Mouse (Mus musculus): ENCODE results near the gene Fhl1. TPM values are rescaled to one million over a fixed set of nuclear protein-coding genes. Genes with fewer than 3 reads are reported as not detected.
A peak's percentile ranks its signal among the peaks of the same experiment; 100 is the strongest.

Gene Fhl1
- polyA plus RNA-seq, 1 experiment: 74.2 TPM

DNA sequence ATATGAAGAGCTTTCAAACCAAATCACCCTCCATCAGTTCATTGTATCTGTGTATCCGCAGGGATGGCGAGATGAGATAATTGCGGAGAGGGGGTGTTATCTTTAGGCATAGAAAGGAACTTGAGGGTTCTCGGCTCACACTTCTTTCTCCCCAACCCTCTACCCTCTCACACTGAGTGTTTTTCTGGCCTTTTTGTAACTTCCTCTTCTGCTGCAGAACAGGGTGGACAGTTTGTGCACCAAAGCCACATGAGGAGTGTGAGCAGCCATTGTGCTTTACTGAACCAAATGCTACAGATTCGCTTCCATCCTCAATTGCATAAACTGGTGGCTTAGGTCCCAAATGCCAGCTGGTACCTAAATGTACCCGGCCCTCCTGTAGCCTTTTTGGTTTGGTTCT is 104.3 kb downstream of the Fhl1 start:
- H3K4me2 ChIP-seq (ENCODE audit: low read depth): peak overlapping the region; percentile 46
- no peak overlapping the region for H3ac ChIP-seq (ENCODE audit: control insufficient read depth, insufficient read length)
- no peaks in the 10 kb centered on the region for H3K79me2 ChIP-seq (ENCODE audit: control insufficient read depth, insufficient read depth)
- no peak overlapping the region for H3K4me3 ChIP-seq
- TF ChIP-seq CEBPB (IDR thresholded peaks at IDR 0.05; ENCODE audit: insufficient read depth, poor library complexity, severe bottlenecking): no peak
- no peak for TF ChIP-seq SRF (IDR thresholded peaks at IDR 0.05; ENCODE audit: control insufficient read depth, insufficient read length, low read depth)
- TF ChIP-seq TCF3 (IDR thresholded peaks at IDR 0.05; ENCODE audit: insufficient read length, low read depth): no peak
- TF ChIP-seq MYOD1 (IDR thresholded peaks at IDR 0.05; ENCODE audit: control insufficient read depth in 1 of 3, insufficient read length in 2 of 3, low read depth in 2 of 3): no peak
- TF ChIP-seq TCF12 (IDR thresholded peaks at IDR 0.05; ENCODE audit: insufficient read depth, poor library complexity, severe bottlenecking): no peak
- TF ChIP-seq POLR2AphosphoS2 (IDR thresholded peaks at IDR 0.05; ENCODE audit: insufficient read length, low read depth): no peak
- no peak for TF ChIP-seq E2F4 (IDR thresholded peaks at IDR 0.05; ENCODE audit: insufficient read depth)
- TF ChIP-seq POLR2A (IDR thresholded peaks at IDR 0.05; ENCODE audit: insufficient read length, low read depth): no peak
- TF ChIP-seq MAX (IDR thresholded peaks at IDR 0.05; ENCODE audit: low read depth): no peak
- no peak for TF ChIP-seq MYOG (IDR thresholded peaks at IDR 0.05; ENCODE audit: control insufficient read depth in 1 of 3, insufficient read depth in 1 of 3, insufficient read length in 2 of 3, low read depth in 2 of 3)
- no peak for TF ChIP-seq REST (IDR thresholded peaks at IDR 0.05; ENCODE audit: insufficient read depth, insufficient read length)
- no peak for TF ChIP-seq USF1 (IDR thresholded peaks at IDR 0.05; ENCODE audit: low read depth)
- H3K36me3 ChIP-seq (ENCODE audit: control insufficient read depth, insufficient read depth): no peaks in the 10 kb centered on the region
- H3K27me3 ChIP-seq (ENCODE audit: control insufficient read depth, insufficient read depth, insufficient read length): no peaks in the 10 kb centered on the region

DNA sequence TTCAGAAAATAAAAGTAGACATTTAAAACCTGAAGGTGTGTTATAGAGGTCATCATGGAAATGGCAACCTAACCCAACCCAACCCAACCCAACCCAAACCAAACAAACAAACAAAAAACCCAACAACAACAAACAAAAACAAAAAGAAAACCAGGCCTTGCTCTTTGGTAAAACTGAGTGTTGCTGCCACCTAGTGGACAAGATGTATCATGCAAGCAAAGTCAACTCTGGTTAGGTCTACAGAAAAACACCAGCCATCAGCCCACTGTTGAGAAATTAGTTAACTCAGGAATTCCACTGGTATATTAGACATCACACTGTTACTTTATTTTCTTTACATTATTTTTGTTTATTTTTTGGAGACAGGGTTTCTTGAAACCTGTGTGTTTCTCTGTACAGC is 107.8 kb downstream of the Fhl1 start:
- no peaks in the 10 kb centered on the region for H3K36me3 ChIP-seq (ENCODE audit: control insufficient read depth, insufficient read depth)
- TF ChIP-seq CEBPB (IDR thresholded peaks at IDR 0.05; ENCODE audit: insufficient read depth, poor library complexity, severe bottlenecking): no peak
- TF ChIP-seq TCF3 (IDR thresholded peaks at IDR 0.05; ENCODE audit: insufficient read length, low read depth): no peak
- TF ChIP-seq REST (IDR thresholded peaks at IDR 0.05; ENCODE audit: insufficient read depth, insufficient read length): no peak
- TF ChIP-seq MAX (IDR thresholded peaks at IDR 0.05; ENCODE audit: low read depth): no peak
- TF ChIP-seq POLR2A (IDR thresholded peaks at IDR 0.05; ENCODE audit: insufficient read length, low read depth): no peak
- no peak for TF ChIP-seq E2F4 (IDR thresholded peaks at IDR 0.05; ENCODE audit: insufficient read depth)
- no peak for TF ChIP-seq SRF (IDR thresholded peaks at IDR 0.05; ENCODE audit: control insufficient read depth, insufficient read length, low read depth)
- TF ChIP-seq TCF12 (IDR thresholded peaks at IDR 0.05; ENCODE audit: insufficient read depth, poor library complexity, severe bottlenecking): no peak
- no peak for TF ChIP-seq MYOG (IDR thresholded peaks at IDR 0.05; ENCODE audit: control insufficient read depth in 1 of 3, insufficient read depth in 1 of 3, insufficient read length in 2 of 3, low read depth in 2 of 3)
- TF ChIP-seq USF1 (IDR thresholded peaks at IDR 0.05; ENCODE audit: low read depth): no peak

DNA sequence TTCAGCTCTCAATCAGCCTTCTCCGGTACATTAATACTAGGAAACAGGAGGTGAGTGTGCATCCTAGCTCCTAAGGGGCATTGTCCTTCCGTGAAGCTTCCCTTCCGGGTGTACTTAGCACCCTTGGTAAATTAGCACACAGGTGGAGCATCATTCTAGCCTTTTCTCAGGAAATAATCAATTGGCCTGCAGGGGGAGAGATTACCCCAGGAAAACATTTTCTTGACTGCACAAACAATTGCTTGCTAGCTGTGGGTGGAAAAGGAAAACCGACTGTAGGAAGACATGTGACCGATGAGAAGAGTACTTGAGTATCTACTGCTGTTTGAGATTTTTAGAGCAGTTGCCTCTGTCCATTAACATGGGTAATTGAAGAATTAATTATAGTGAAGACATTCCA is 109.7 kb downstream of the Fhl1 start:
- TF ChIP-seq REST (IDR thresholded peaks at IDR 0.05; ENCODE audit: insufficient read depth, insufficient read length) (no peak), USF1 (IDR thresholded peaks at IDR 0.05; ENCODE audit: low read depth) (no peak), SRF (IDR thresholded peaks at IDR 0.05; ENCODE audit: control insufficient read depth, insufficient read length, low read depth) (no peak), POLR2A (IDR thresholded peaks at IDR 0.05; ENCODE audit: insufficient read length, low read depth) (no peak), TCF12 (IDR thresholded peaks at IDR 0.05; ENCODE audit: insufficient read depth, poor library complexity, severe bottlenecking) (no peak), MYOD1 (IDR thresholded peaks at IDR 0.05; ENCODE audit: control insufficient read depth in 1 of 3, insufficient read length in 2 of 3, low read depth in 2 of 3) (no peak), E2F4 (IDR thresholded peaks at IDR 0.05; ENCODE audit: insufficient read depth) (no peak)
- Histone ChIP-seq H3K79me2 (ENCODE audit: control insufficient read depth, insufficient read depth) (no peaks in the 10 kb centered on the region), H3K4me2 (ENCODE audit: low read depth) (no peak overlapping the region), H3ac (ENCODE audit: control insufficient read depth, insufficient read length) (no peak overlapping the region), H3K27me3 (ENCODE audit: control insufficient read depth, insufficient read depth, insufficient read length) (no peaks in the 10 kb centered on the region), H3K4me3 (no peak overlapping the region), H3K36me3 (ENCODE audit: control insufficient read depth, insufficient read depth) (no peaks in the 10 kb centered on the region)

More for the DNA sequence above, 107.8 kb downstream of the Fhl1 start:
- Histone ChIP-seq H3K27me3 (ENCODE audit: control insufficient read depth, insufficient read depth, insufficient read length) (no peaks in the 10 kb centered on the region), H3K4me3 (no peak overlapping the region), H3K4me2 (ENCODE audit: low read depth) (no peak overlapping the region), H3ac (ENCODE audit: control insufficient read depth, insufficient read length) (no peak overlapping the region), H3K79me2 (ENCODE audit: control insufficient read depth, insufficient read depth) (no peaks in the 10 kb centered on the region)

Other genes starting within 250 kb of the Fhl1 start
- not detected for gene Gm10477, start 207.0 kb upstream of the Fhl1 start, polyA plus RNA-seq (2012; fragmentation: generic; extraction: Trizol)
- gene Gm648, start 182.2 kb upstream of the Fhl1 start, polyA plus RNA-seq (2012; fragmentation: generic; extraction: Trizol): 0.05 TPM
- 6.6 TPM for gene Mmgt1, start 133.7 kb upstream of the Fhl1 start, polyA plus RNA-seq (2012; fragmentation: generic; extraction: Trizol)
- gene Slc9a6, start 122.0 kb upstream of the Fhl1 start, polyA plus RNA-seq (2012; fragmentation: generic; extraction: Trizol): 10.8 TPM
- gene Map7d3, start 90.5 kb downstream of the Fhl1 start, polyA plus RNA-seq (2012; fragmentation: generic; extraction: Trizol): 0.05 TPM
- gene Adgrg4, start 138.4 kb downstream of the Fhl1 start, polyA plus RNA-seq (2012; fragmentation: generic; extraction: Trizol): not detected